Comparison of ENCODE assay signal across 9 mouse cellular contexts in genomic region chr4:119780881-119781280, GRCm38 (mm10).
"Had no signal": no experiment of that assay in that cellular context is flagged by ENCODE, and none has a peak within 500 bp of the region (broad histone marks: within the 10 kb centered on the region; RNA-seq: fewer than 3 reads in every experiment).

No protein-coding gene starts in this region.

- DNase-seq: kidney, adult 8-10 months; kidney, postnatal 25 days; layer of hippocampus, adult 9-11 months; layer of hippocampus, postnatal 36 days; lung, adult 18-20 months; lung, postnatal 36 days; right cerebral cortex, postnatal 4 days; spleen, adult 18-20 months; thymus, postnatal 4 days had no signal
